Mouse (Mus musculus): ENCODE measurements around the gene Pex16.

- no peak for TF ChIP-seq CTCF (IDR thresholded peaks at IDR 0.05)
- TF ChIP-seq EP300 (IDR thresholded peaks at IDR 0.05) = no peak
Observed at GRCm38 (mm10) chr2:92326221-92326620, 48.3 kb upstream of the Pex16 start.
